Mouse (Mus musculus): ENCODE data around the gene Myom1. TPM values are rescaled to one million over a fixed set of nuclear protein-coding genes. Genes with fewer than 3 reads are reported as not detected.

Gene Myom1
- polyA plus RNA-seq, 1 experiment from 2014 or later: 18.5 TPM

DNA sequence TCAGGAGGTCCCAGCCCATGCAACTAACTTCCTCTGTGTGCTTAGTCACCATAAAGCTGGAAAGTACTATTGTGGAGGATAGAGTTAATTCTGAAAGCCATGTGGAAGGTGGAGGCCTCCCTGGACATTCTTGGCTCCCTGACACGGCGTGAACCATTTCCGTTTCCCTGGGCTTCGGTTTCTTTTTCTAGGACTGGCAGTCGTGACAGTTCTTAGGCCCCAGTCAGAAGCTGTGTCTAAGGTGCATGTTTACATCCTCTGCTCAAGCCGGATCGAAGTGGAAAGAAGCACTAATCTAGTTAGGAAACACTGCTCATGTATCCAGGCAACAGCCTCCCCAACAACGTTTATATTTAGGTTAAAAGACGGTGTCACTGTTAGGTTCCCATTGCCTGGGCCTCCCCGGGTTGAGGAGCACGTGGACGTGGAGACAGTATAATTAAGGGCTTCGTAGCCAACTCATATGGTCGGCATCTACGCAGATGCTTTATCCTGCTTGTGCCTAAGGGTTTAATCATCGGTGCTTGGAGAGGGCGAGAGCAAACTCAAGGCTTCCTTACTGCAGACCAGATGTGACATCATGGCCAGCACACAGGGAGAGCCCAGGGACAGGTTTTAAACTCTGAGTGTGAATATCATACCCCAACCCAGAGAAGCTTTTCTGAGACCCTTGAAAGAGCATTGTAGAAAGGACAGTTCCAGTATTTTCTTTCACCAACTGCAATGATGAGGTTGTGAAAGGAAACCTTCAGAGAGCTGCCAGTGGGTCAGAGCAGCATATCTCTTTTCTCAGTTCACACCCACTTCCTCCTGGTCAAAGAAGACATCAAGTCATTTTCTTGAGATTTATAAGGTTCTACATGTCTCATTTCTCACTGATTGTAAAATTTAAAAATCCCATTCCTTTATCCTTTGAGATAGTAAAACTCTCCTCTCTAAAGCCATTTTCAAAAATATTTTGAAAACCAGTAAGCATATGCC, 100.4 kb downstream of the Myom1 start:
- H3K4me2 ChIP-seq (ENCODE audit: low read length): 0 out of 2 replicates have a peak overlapping the region, but pooled peaks have one; percentile 12
- no peak overlapping the region for H3K9ac ChIP-seq (ENCODE audit: low read length)
- ATAC-seq (replicated peaks; ENCODE audit: low FRiP score, low TSS enrichment, low read depth): no peak
- no peaks in the 10 kb centered on the region for H3K27me3 ChIP-seq (replicated peaks; ENCODE audit: control insufficient read depth, insufficient read depth, low read length)
- 21% methylated on average over 17 of the region's 17 CpGs for WGBS
- H3K9me3 ChIP-seq (ENCODE audit: control insufficient read depth, low read length): no peaks in the 10 kb centered on the region
- peaks cover 7% of the 10 kb centered on the region; the same call in 1 of the 2 replicates for H3K4me1 ChIP-seq (replicated peaks; ENCODE audit: control insufficient read depth, insufficient read depth, low read length)
- DNase-seq (ENCODE audit: low spot score): no peak
- no peaks in the 10 kb centered on the region for H3K36me3 ChIP-seq (ENCODE audit: control insufficient read depth, insufficient read depth, low read length)
- no peak overlapping the region for H3K27ac ChIP-seq (ENCODE audit: low read depth)
- H3K4me3 ChIP-seq (ENCODE audit: low read depth, low read length): no peak overlapping the region

DNA sequence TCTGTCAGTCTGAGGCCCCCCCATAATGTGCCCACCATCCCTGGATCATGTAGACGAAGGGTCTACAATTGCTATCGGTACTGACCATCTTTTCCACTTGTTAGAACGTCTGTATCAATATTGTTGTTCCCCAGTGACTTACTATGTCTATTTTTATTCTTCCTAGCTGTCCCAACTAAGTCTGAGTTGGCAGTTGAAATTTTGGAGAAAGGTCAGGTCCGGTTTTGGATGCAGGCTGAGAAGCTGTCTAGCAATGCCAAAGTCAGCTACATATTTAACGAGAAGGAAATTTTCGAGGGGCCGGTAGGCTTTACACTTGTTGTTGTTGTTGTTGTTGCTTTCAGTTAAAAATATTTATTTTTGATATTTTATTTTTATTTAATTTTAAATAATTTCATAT, 102.9 kb downstream of the Myom1 start:
- ATAC-seq (replicated peaks; ENCODE audit: low FRiP score, low TSS enrichment, low read depth): no peak
- H3K4me2 ChIP-seq (ENCODE audit: low read length): no peak overlapping the region
- H3K4me1 ChIP-seq (replicated peaks; ENCODE audit: control insufficient read depth, insufficient read depth, low read length): peaks cover 7% of the 10 kb centered on the region; the same call in 1 of the 2 replicates
- no peak overlapping the region for H3K27ac ChIP-seq (ENCODE audit: low read depth)
- WGBS: 95% methylated on average over 7 of the region's 7 CpGs
- H3K4me3 ChIP-seq (ENCODE audit: low read depth, low read length): no peak overlapping the region
- no peaks in the 10 kb centered on the region for H3K9me3 ChIP-seq (ENCODE audit: control insufficient read depth, low read length)
- no peaks in the 10 kb centered on the region for H3K27me3 ChIP-seq (replicated peaks; ENCODE audit: control insufficient read depth, insufficient read depth, low read length)
- no peak for DNase-seq (ENCODE audit: low spot score)
- H3K9ac ChIP-seq (ENCODE audit: low read length): no peak overlapping the region
- no peaks in the 10 kb centered on the region for H3K36me3 ChIP-seq (ENCODE audit: control insufficient read depth, insufficient read depth, low read length)

DNA sequence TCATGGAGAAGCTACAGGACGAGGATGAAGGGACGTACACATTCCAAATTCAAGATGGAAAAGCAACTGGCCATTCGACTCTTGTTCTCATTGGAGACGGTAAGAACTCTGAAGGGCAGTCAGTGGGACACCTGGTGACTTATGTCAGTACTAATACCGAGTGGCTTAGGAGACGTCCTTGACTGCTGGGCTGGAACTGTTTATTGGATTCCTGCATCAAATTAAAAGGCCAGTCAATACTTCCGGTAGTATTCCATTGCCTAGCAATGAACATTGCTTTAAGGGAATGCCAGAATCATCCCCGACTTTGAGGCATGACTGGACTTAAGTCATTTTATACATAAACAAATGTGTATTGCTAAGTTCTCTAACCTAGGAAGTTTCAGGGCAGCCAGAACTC, 103.8 kb downstream of the Myom1 start:
- H3K27ac ChIP-seq (ENCODE audit: low read depth): no peak overlapping the region
- H3K9ac ChIP-seq (ENCODE audit: low read length): no peak overlapping the region
- no peak for ATAC-seq (replicated peaks; ENCODE audit: low FRiP score, low TSS enrichment, low read depth)
- no peaks in the 10 kb centered on the region for H3K36me3 ChIP-seq (ENCODE audit: control insufficient read depth, insufficient read depth, low read length)
- no peaks in the 10 kb centered on the region for H3K9me3 ChIP-seq (ENCODE audit: control insufficient read depth, low read length)
- H3K4me3 ChIP-seq (ENCODE audit: low read depth, low read length): no peak overlapping the region
- H3K4me2 ChIP-seq (ENCODE audit: low read length): no peak overlapping the region
- H3K27me3 ChIP-seq (replicated peaks; ENCODE audit: control insufficient read depth, insufficient read depth, low read length): no peaks in the 10 kb centered on the region
- 83% methylated on average over 8 of the region's 8 CpGs for WGBS
- H3K4me1 ChIP-seq (replicated peaks; ENCODE audit: control insufficient read depth, insufficient read depth, low read length): peaks cover 7% of the 10 kb centered on the region; the same call in 1 of the 2 replicates
- no peak for DNase-seq (ENCODE audit: low spot score)

DNA sequence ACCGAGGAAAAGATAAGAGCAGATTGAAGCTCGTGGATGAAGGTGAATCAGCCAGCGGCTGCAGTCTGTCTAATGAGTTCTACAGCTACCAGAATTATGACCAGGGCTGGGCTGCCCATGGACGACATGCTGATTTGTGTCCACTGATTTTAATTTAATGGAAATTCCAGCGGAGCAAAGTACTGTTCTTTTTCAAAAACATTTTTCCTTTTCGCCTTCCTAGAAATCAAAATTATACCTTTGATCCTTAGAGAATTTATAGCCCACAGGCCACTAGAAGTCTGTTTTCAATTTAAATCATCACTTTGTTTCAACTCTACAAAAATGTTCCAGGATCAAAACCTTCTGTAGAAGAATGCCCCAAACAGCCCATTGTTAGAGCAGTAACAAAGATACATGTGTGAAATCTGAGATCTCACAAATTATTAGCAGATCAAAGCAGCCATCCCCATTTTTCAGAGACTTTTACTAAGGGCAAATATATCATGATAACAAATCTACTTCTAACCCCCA, 108.4 kb downstream of the Myom1 start:
- H3K4me1 ChIP-seq (replicated peaks; ENCODE audit: control insufficient read depth, insufficient read depth, low read length): no peaks in the 10 kb centered on the region
- 60% methylated on average over 6 of the region's 6 CpGs for WGBS
- DNase-seq (ENCODE audit: low spot score) (no peak), ATAC-seq (replicated peaks; ENCODE audit: low FRiP score, low TSS enrichment, low read depth) (no peak)
- H3K27me3 ChIP-seq (replicated peaks; ENCODE audit: control insufficient read depth, insufficient read depth, low read length): no peaks in the 10 kb centered on the region
- H3K36me3 ChIP-seq (ENCODE audit: control insufficient read depth, insufficient read depth, low read length): no peaks in the 10 kb centered on the region; the same call in 1 of the 2 replicates
- H3K4me2 ChIP-seq (ENCODE audit: low read length): no peak overlapping the region
- no peaks in the 10 kb centered on the region for H3K9me3 ChIP-seq (ENCODE audit: control insufficient read depth, low read length)
- H3K9ac ChIP-seq (ENCODE audit: low read length): no peak overlapping the region
- H3K27ac ChIP-seq (ENCODE audit: low read depth): no peak overlapping the region
- no peak overlapping the region for H3K4me3 ChIP-seq (ENCODE audit: low read depth, low read length)

GRCm38 (mm10) chr17:71112689-71113088, 110.3 kb downstream of the Myom1 start:
- no peak for DNase-seq (ENCODE audit: low spot score)
- Histone ChIP-seq H3K9ac (ENCODE audit: low read length) (no peak overlapping the region), H3K27ac (ENCODE audit: low read depth) (no peak overlapping the region), H3K4me2 (ENCODE audit: low read length) (no peak overlapping the region), H3K4me1 (replicated peaks; ENCODE audit: control insufficient read depth, insufficient read depth, low read length) (no peaks in the 10 kb centered on the region), H3K36me3 (ENCODE audit: control insufficient read depth, insufficient read depth, low read length) (no peaks in the 10 kb centered on the region; the same call in 1 of the 2 replicates), H3K4me3 (ENCODE audit: low read depth, low read length) (no peak overlapping the region), H3K9me3 (ENCODE audit: control insufficient read depth, low read length) (no peaks in the 10 kb centered on the region), H3K27me3 (replicated peaks; ENCODE audit: control insufficient read depth, insufficient read depth, low read length) (no peaks in the 10 kb centered on the region)
- 68% methylated on average over 3 of the region's 3 CpGs for WGBS
- no peak for ATAC-seq (replicated peaks; ENCODE audit: low FRiP score, low TSS enrichment, low read depth)

DNA sequence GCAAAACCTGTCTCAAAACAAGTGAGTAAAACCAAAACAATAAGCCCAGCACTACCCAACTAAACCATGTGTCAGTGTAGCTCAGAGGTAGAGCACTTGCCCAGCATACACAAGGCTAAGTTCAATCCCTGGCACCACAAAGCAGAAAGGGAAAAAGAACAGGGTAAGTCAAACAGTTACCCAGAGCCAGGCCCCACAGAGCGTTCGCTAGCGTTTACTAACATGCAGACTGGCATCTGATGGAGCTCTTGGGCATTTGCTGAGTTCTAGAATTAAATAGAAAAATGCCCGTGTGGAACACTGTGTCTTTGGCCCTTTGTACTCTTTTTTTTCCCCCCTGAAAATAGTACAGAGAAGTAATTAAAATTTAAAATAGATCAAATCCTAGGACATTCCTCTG, 111.8 kb downstream of the Myom1 start:
- Histone ChIP-seq H3K9me3 (ENCODE audit: control insufficient read depth, low read length) (no peaks in the 10 kb centered on the region), H3K9ac (ENCODE audit: low read length) (no peak overlapping the region), H3K4me2 (ENCODE audit: low read length) (no peak overlapping the region), H3K4me3 (ENCODE audit: low read depth, low read length) (no peak overlapping the region), H3K36me3 (ENCODE audit: control insufficient read depth, insufficient read depth, low read length) (no peaks in the 10 kb centered on the region; the same call in 1 of the 2 replicates), H3K27me3 (replicated peaks; ENCODE audit: control insufficient read depth, insufficient read depth, low read length) (no peaks in the 10 kb centered on the region), H3K4me1 (replicated peaks; ENCODE audit: control insufficient read depth, insufficient read depth, low read length) (no peaks in the 10 kb centered on the region), H3K27ac (ENCODE audit: low read depth) (no peak overlapping the region)
- 78% methylated on average over 4 of the region's 4 CpGs for WGBS
- ATAC-seq (replicated peaks; ENCODE audit: low FRiP score, low TSS enrichment, low read depth) (no peak), DNase-seq (ENCODE audit: low spot score) (no peak)

- Histone ChIP-seq H3K9me3 (ENCODE audit: control insufficient read depth, low read length) (no peaks in the 10 kb centered on the region), H3K36me3 (ENCODE audit: control insufficient read depth, insufficient read depth, low read length) (no peaks in the 10 kb centered on the region), H3K27ac (ENCODE audit: low read depth) (no peak overlapping the region), H3K9ac (ENCODE audit: low read length) (no peak overlapping the region), H3K4me1 (replicated peaks; ENCODE audit: control insufficient read depth, insufficient read depth, low read length) (0 out of 2 replicates have a peak, but pooled peaks cover 4% of the 10 kb centered on the region), H3K27me3 (replicated peaks; ENCODE audit: control insufficient read depth, insufficient read depth, low read length) (no peaks in the 10 kb centered on the region), H3K4me2 (ENCODE audit: low read length) (no peak overlapping the region), H3K4me3 (ENCODE audit: low read depth, low read length) (no peak overlapping the region)
- no peak for DNase-seq (ENCODE audit: low spot score)
- 83% methylated on average over 4 of the region's 4 CpGs for WGBS
- ATAC-seq (replicated peaks; ENCODE audit: low FRiP score, low TSS enrichment, low read depth): no peak
These were observed 115.5 kb downstream of the Myom1 start for GRCm38 (mm10) chr17:71117956-71118355.

DNA sequence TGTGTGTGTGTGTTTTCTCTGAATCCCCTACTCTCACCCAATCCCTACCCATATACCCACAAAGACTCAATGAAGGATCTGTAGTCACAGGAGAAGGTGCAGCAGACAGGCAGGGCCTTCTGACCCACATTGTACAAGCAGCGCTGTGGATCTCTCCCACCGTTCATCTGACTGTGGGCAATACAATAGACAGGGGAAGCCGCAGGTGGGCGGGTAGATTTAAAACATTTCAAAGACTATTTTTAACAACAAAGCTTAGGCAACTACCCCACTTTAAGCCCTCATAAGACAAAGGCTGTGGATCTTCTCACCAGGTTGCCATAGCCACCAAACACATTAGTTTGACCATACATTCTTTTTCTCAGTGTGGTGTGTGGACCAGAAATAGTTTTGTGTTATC, 116.2 kb downstream of the Myom1 start:
- DNase-seq (ENCODE audit: low spot score): no peak
- Histone ChIP-seq H3K27me3 (replicated peaks; ENCODE audit: control insufficient read depth, insufficient read depth, low read length) (no peaks in the 10 kb centered on the region), H3K4me2 (ENCODE audit: low read length) (no peak overlapping the region), H3K4me1 (replicated peaks; ENCODE audit: control insufficient read depth, insufficient read depth, low read length) (0 out of 2 replicates have a peak, but pooled peaks cover 4% of the 10 kb centered on the region), H3K4me3 (ENCODE audit: low read depth, low read length) (no peak overlapping the region), H3K27ac (ENCODE audit: low read depth) (no peak overlapping the region), H3K9ac (ENCODE audit: low read length) (no peak overlapping the region), H3K36me3 (ENCODE audit: control insufficient read depth, insufficient read depth, low read length) (no peaks in the 10 kb centered on the region), H3K9me3 (ENCODE audit: control insufficient read depth, low read length) (no peaks in the 10 kb centered on the region)
- 85% methylated on average over 4 of the region's 4 CpGs for WGBS
- ATAC-seq (replicated peaks; ENCODE audit: low FRiP score, low TSS enrichment, low read depth): no peak
